Mouse (Mus musculus) induced T-regulatory cell, adult 2 months (primary cell): ENCODE results near the gene Nipal3.

Experiments
- DNase-seq: peaks from one replicate; pipeline ENCODE4 v3.0.0-alpha.2; 2012; ENCODE audit warnings: low read depth

The Nipal3 gene

GRCm38 (mm10) chr4:135433443-135434394 lies 61.1 kb downstream of the Nipal3 start, which contains the start of gene Rcan3:
TSS of gene Rcan3 (minus strand) at chr4:135433853.
- peak; percentile 92 for DNase-seq

- DNase-seq, result no peak
These were observed 61.8 kb downstream of the Nipal3 start for GRCm38 (mm10) chr4:135433086-135433442.

- no peak for DNase-seq
These were observed 64.7 kb downstream of the Nipal3 start for GRCm38 (mm10) chr4:135429990-135430760.

GRCm38 (mm10) chr4:135429383-135429782 lies 65.5 kb downstream of the Nipal3 start:
- DNase-seq, result no peak

GRCm38 (mm10) chr4:135426587-135426986 lies 68.3 kb downstream of the Nipal3 start:
- DNase-seq, result no peak

- DNase-seq, result no peak
These were observed 69.2 kb downstream of the Nipal3 start for GRCm38 (mm10) chr4:135425625-135426024.

- no peak for DNase-seq
These were observed 73.9 kb downstream of the Nipal3 start for GRCm38 (mm10) chr4:135420961-135421360.

- no peak for DNase-seq
These were observed 74.4 kb downstream of the Nipal3 start for GRCm38 (mm10) chr4:135420416-135420815.

GRCm38 (mm10) chr4:135419996-135420395 lies 74.8 kb downstream of the Nipal3 start:
- no peak for DNase-seq

- DNase-seq, result peak; percentile 69
These were observed 78.5 kb downstream of the Nipal3 start for GRCm38 (mm10) chr4:135416367-135416766.

- no peak for DNase-seq
These were observed 81.3 kb downstream of the Nipal3 start for GRCm38 (mm10) chr4:135413491-135413890.

- DNase-seq, result peak; percentile 90
These were observed 83.2 kb downstream of the Nipal3 start for GRCm38 (mm10) chr4:135411633-135412032.

- peak; percentile 98 for DNase-seq
These were observed 88.7 kb downstream of the Nipal3 start for GRCm38 (mm10) chr4:135406180-135406579.

GRCm38 (mm10) chr4:135404916-135405315 lies 89.9 kb downstream of the Nipal3 start:
- DNase-seq, result peak; percentile 55

- peak; percentile 76 for DNase-seq
These were observed 90.8 kb downstream of the Nipal3 start for GRCm38 (mm10) chr4:135404048-135404447.

- no peak for DNase-seq
These were observed 93.0 kb downstream of the Nipal3 start for GRCm38 (mm10) chr4:135401881-135402280.

- DNase-seq, result peak; percentile 44
These were observed 96.8 kb downstream of the Nipal3 start, which contains the start of gene Ncmap for GRCm38 (mm10) chr4:135397991-135398390. TSS of gene Ncmap (minus strand) at chr4:135398227.

- DNase-seq, result peak; percentile 35
These were observed 97.3 kb downstream of the Nipal3 start for GRCm38 (mm10) chr4:135397551-135397950.

GRCm38 (mm10) chr4:135396303-135396702 lies 98.5 kb downstream of the Nipal3 start:
- peak; percentile 65 for DNase-seq
